Mouse (Mus musculus) skeletal muscle tissue, postnatal 0 days (tissue): ENCODE measurements around the gene Psme4. TPM values are rescaled to one million over a fixed set of nuclear protein-coding genes. Genes with fewer than 3 reads are reported as not detected.

Experiments
- polyA plus RNA-seq: library from polyadenylated mRNA; unstranded; fragments of >200 nt; fragmentation: Nextera tagmentation; extraction: Ambion mirVana; gene quantifications from 2 replicates; pipeline ENCODE4 v1.2.1, GENCODE M21; 2015

Psme4 gene
- polyA plus RNA-seq = 9.5 and 11.8 TPM in 2 replicates

DNA sequence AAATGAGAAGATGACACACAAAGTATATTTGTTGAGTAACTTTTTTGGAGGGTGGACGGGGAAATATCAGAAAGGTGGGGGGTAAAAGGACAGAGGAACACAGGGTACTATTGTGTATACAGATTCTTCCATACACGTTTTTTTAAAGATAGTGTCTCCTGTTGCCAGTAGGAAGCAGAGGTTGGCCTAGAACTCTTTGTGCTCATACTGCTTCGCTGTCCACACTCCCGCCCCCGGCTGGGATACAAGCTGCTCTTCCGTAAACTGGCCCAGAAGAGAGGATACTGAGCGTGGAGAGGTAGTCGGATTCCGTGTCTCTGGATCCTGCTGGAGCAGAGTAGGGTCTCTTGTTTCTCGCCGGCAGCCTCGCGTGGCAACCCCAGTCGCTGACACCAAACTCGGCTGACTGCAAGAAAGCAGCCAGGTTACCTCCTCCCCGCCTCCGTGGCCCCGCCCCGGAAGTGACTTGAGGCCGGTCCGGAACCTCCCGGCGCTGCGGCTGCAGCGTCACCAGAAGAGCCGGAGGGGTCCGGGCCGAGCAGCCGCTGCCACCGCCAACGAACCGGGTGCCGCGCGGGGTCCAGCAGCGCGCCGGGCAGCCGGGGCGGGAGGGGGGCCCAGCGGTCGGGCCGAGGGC, at the start of gene Psme4:
Gene Psme4 (plus strand): TSS at position 460 of the 637 bp plus-strand sequence.

DNA sequence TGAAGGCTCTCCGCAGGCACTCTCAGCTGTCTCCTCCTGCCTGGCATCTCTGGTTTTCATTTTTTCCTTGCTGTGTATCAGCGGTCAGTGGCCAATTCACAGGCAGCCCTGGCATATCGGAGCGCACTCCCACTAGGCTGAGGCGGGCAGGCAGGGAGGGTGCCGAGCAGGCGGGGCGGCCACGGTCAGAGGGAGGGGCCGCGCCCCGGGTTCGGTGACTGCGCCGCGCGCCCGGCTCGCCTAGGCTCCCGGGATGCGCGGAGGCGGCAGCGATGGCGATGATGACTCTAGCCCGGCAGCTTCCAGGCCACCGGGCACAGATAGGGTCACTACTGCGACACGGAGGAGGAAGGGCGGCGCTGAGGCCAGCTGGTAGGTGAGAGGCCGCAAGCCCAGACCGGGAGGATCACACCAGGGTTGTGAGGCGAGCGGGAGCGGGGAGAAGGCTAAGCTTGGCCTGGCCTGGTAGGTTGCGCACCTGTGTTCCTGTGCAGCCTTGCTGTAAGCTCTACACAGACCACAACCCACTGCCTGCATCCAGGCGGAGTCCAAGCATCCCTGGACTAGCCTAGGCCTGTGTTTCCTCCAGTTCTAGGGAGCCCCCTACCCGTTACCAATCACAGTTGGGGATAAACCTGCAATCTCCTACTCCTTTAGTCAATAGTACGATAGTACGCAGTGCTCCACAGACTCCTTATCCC, 113.8 kb downstream of the Psme4 start, which contains the start of the genes Gpr75 and Asb3:
Gene Gpr75 (plus strand): TSS at position 188 of the 701 bp plus-strand sequence.
Gene Asb3 (plus strand): TSS at position 246 of the 701 bp plus-strand sequence.

Other genes starting within 250 kb of the Psme4 start
- gene Acyp2, start 122.1 kb upstream of the Psme4 start, polyA plus RNA-seq = 61.3 and 62.8 TPM in 2 replicates
- gene Gpr75, start 113.6 kb downstream of the Psme4 start, polyA plus RNA-seq = 0.07 TPM in 1 of 2 replicates, not detected in the other
- gene Asb3, start 113.7 kb downstream of the Psme4 start, polyA plus RNA-seq = 15.3 and 15.4 TPM in 2 replicates
- 9.9 and 11.0 TPM in 2 replicates for gene Erlec1, start 182.6 kb downstream of the Psme4 start, polyA plus RNA-seq
- 7.0 and 7.9 TPM in 2 replicates for gene Chac2, start 214.6 kb downstream of the Psme4 start, polyA plus RNA-seq